Mouse (Mus musculus) intestine, postnatal 0 days (tissue): Measurements from ENCODE around the gene Ipcef1. TPM values are rescaled to one million over a fixed set of nuclear protein-coding genes. Genes with fewer than 3 reads are reported as not detected.
"Not testable (repeated sequence)": the region's sequence is repeated elsewhere in the genome, so short reads cannot be mapped to it uniquely, and the experiment has no call there.

Source experiments
- ATAC-seq: fragments of 200-750 bp; cut with Nextera tagmentation; 2 replicates; pipeline ENCODE4 v1.8.0; 2017; ENCODE audit warnings: mild to moderate bottlenecking, moderate TSS enrichment, moderate library complexity
- H3K27ac ChIP-seq: fragments of 300-500 bp; sonication (generic); 2 replicates; pipeline ENCODE4 v1.5.1; 2014; ENCODE audit warnings: mild to moderate bottlenecking, low read depth, low read length, moderate library complexity
- H3K27me3 ChIP-seq: fragments of 300-500 bp; sonication (generic); replicated peaks from 2 replicates; pipeline ENCODE4 v1.6.1; 2014; ENCODE audit warnings: low read length, mixed read lengths; ENCODE audit not compliant: control insufficient read depth, insufficient read depth
- H3K36me3 ChIP-seq: fragments of 300-500 bp; sonication (generic); 2 replicates; pipeline ENCODE4 v1.6.1; 2014; ENCODE audit warnings: mild to moderate bottlenecking, moderate library complexity; ENCODE audit not compliant: control insufficient read depth, insufficient read depth
- H3K4me1 ChIP-seq: fragments of 300-500 bp; sonication (generic); replicated peaks from 2 replicates; pipeline ENCODE4 v1.6.1; 2014; ENCODE audit warnings: antibody characterized with exemption, low read length, mixed read lengths; ENCODE audit not compliant: control insufficient read depth, insufficient read depth
- H3K4me2 ChIP-seq: fragments of 300-500 bp; sonication (generic); replicated peaks from 2 replicates; pipeline ENCODE4 v1.6.1; 2014; ENCODE audit warnings: low read depth, mild to moderate bottlenecking, moderate library complexity
- H3K4me3 ChIP-seq: fragments of 300-500 bp; sonication (generic); 2 replicates; pipeline ENCODE4 v1.5.1; 2014; ENCODE audit warnings: low read depth, low read length
- H3K9ac ChIP-seq: fragments of 300-500 bp; sonication (generic); 2 replicates; pipeline ENCODE4 v1.6.1; 2014; ENCODE audit warnings: mild to moderate bottlenecking, low read depth, low read length
- H3K9me3 ChIP-seq: fragments of 300-500 bp; sonication (generic); 2 replicates; pipeline ENCODE4 v1.6.1; 2016; ENCODE audit warnings: mixed run types; ENCODE audit not compliant: control insufficient read depth
- CTCF ChIP-seq: sonication (generic); IDR thresholded peaks from 2 replicates; pipeline ENCODE4 v1.5.1; 2016; ENCODE audit warnings: low read depth, mild to moderate bottlenecking, control low read depth, antibody characterized with exemption, moderate library complexity
- WGBS: fragments of 180-500 bp; shearing (Covaris S2); extraction: QIAGEN DNeasy Blood & Tissue Kit; methylation state at CpG from one replicate; pipeline ENCODE4 v1.1.7; 2014; 5-methylcytosine and 5-hydroxymethylcytosine counted together
- polyA plus RNA-seq: library from polyadenylated mRNA; unstranded; fragments of >200 nt; fragmentation: Nextera tagmentation; extraction: Ambion mirVana; gene quantifications from 2 replicates; pipeline ENCODE4 v1.2.1, GENCODE M21; 2015

Ipcef1 gene
- polyA plus RNA-seq, 1 experiment from 2014 or later, result 0.12 TPM

GRCm38 (mm10) chr10:6896659-6897303, 155.5 kb downstream of the Ipcef1 start:
- Histone ChIP-seq H3K27me3 (no peaks in the 10 kb centered on the region), H3K4me1 (no peaks in the 10 kb centered on the region), H3K4me2 (no peak overlapping the region), H3K27ac (no peak overlapping the region), H3K4me3 (no peak overlapping the region), H3K9ac (no peak overlapping the region), H3K36me3 (no peaks in the 10 kb centered on the region), H3K9me3 (no peaks in the 10 kb centered on the region)
- whole genome bisulfite sequencing, result 70% methylated on average over 3 of the region's 3 CpGs
- no peak for TF ChIP-seq CTCF
- ATAC-seq, result no peak

GRCm38 (mm10) chr10:6895796-6896195, 156.5 kb downstream of the Ipcef1 start:
- no peaks in the 10 kb centered on the region for H3K9me3 ChIP-seq
- TF ChIP-seq CTCF, result no peak
- no peak for ATAC-seq
- 65% methylated on average over 3 of the region's 3 CpGs for WGBS
- H3K4me3 ChIP-seq, result no peak overlapping the region
- H3K27ac ChIP-seq, result no peak overlapping the region
- H3K4me1 ChIP-seq, result no peaks in the 10 kb centered on the region
- no peak overlapping the region for H3K4me2 ChIP-seq
- H3K27me3 ChIP-seq, result no peaks in the 10 kb centered on the region
- H3K9ac ChIP-seq, result no peak overlapping the region
- no peaks in the 10 kb centered on the region for H3K36me3 ChIP-seq

- 73% methylated on average over 5 of the region's 5 CpGs for WGBS
- H3K27me3 ChIP-seq, result no peaks in the 10 kb centered on the region
- ATAC-seq, result no peak
- TF ChIP-seq CTCF, result no peak
- H3K4me1 ChIP-seq, result no peaks in the 10 kb centered on the region
- no peak overlapping the region for H3K9ac ChIP-seq
- no peaks in the 10 kb centered on the region for H3K36me3 ChIP-seq
- H3K4me3 ChIP-seq, result no peak overlapping the region
- H3K4me2 ChIP-seq, result no peak overlapping the region
- H3K27ac ChIP-seq, result no peak overlapping the region
- no peaks in the 10 kb centered on the region for H3K9me3 ChIP-seq
Observed at GRCm38 (mm10) chr10:6890348-6891009, 161.8 kb downstream of the Ipcef1 start.

GRCm38 (mm10) chr10:6889640-6890245, 162.5 kb downstream of the Ipcef1 start:
- Histone ChIP-seq H3K27me3 (no peaks in the 10 kb centered on the region), H3K4me1 (no peaks in the 10 kb centered on the region), H3K27ac (no peak overlapping the region), H3K4me3 (no peak overlapping the region), H3K4me2 (no peak overlapping the region), H3K36me3 (no peaks in the 10 kb centered on the region), H3K9ac (no peak overlapping the region), H3K9me3 (no peaks in the 10 kb centered on the region)
- 52% methylated on average over 5 of the region's 5 CpGs for WGBS
- TF ChIP-seq CTCF, result no peak
- ATAC-seq, result no peak

- H3K27ac ChIP-seq, result no peak overlapping the region
- 0% methylated on average over 1 of the region's 1 CpGs for WGBS
- TF ChIP-seq CTCF, result peak; percentile 73
- H3K36me3 ChIP-seq, result no peaks in the 10 kb centered on the region
- H3K4me3 ChIP-seq, result no peak overlapping the region
- ATAC-seq, result no peak
- no peaks in the 10 kb centered on the region for H3K4me1 ChIP-seq
- H3K27me3 ChIP-seq, result no peaks in the 10 kb centered on the region
- no peak overlapping the region for H3K4me2 ChIP-seq
- no peaks in the 10 kb centered on the region for H3K9me3 ChIP-seq
- no peak overlapping the region for H3K9ac ChIP-seq
Observed at GRCm38 (mm10) chr10:6885460-6885859, 166.8 kb downstream of the Ipcef1 start.

GRCm38 (mm10) chr10:6882041-6882440, 170.2 kb downstream of the Ipcef1 start:
- H3K4me3 ChIP-seq, H3K27me3 ChIP-seq, H3K36me3 ChIP-seq, ATAC-seq, H3K9ac ChIP-seq, H3K4me1 ChIP-seq, H3K4me2 ChIP-seq, H3K27ac ChIP-seq, H3K9me3 ChIP-seq: not testable (repeated sequence)
- WGBS, result 78% methylated on average over 1 of the region's 1 CpGs
